Comparison of ENCODE assay signal across 9 mouse cellular contexts in the genomic region with DNA sequence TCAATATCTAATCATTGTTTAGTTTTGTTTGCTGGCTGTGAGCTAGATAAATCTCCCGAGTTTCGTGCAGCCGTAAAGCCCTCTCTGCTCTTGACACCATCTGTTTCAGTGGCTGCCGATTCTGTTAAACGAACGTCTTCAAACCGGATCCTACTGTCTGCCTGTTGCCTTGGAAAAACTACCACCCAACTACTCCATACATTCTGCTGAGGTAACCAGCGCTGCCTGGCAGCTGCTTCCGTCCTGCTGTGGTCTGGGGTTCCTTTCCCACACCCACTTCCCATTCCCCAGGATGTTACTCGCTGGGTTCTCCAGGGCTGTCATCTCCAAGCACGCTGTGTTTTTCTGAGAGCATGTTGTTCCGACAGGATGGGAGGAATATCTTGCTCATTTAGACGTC.
DNase-seq lines count a peak whose midpoint lies in the region; ATAC-seq and TF ChIP-seq lines count a peak whose summit lies in the region.
"Had no signal": no experiment of that assay in that cellular context is flagged by ENCODE, and none has a peak within 500 bp of the region (broad histone marks: within the 10 kb centered on the region; RNA-seq: fewer than 3 reads in every experiment).

No protein-coding gene starts in this region.

- no peak overlapping the region for H3K9ac ChIP-seq in forebrain, postnatal 0 days
- no peak overlapping the region for H3K9ac ChIP-seq in forebrain, embryonic 15.5 days (replicated peaks)
- H3K9ac ChIP-seq in stomach, embryonic 16.5 days (ENCODE audit: low read length) = no peak overlapping the region
- no peak overlapping the region for H3K9ac ChIP-seq in midbrain, embryonic 13.5 days (replicated peaks)

- no peak overlapping the region for H3K4me2 ChIP-seq in forebrain, postnatal 0 days (ENCODE audit: low read depth)
- H3K4me2 ChIP-seq in forebrain, embryonic 15.5 days (replicated peaks) = no peak overlapping the region
- peak overlapping the region; percentile 5 for H3K4me2 ChIP-seq in stomach, embryonic 16.5 days (ENCODE audit: low read depth, low read length)
- no peak overlapping the region for H3K4me2 ChIP-seq in midbrain, embryonic 13.5 days (replicated peaks)

- H3K4me1 ChIP-seq in forebrain, postnatal 0 days (ENCODE audit: insufficient read depth) = no peaks in the 10 kb centered on the region
- 0 out of 2 replicates have a peak, but pooled peaks cover 5% of the 10 kb centered on the region for H3K4me1 ChIP-seq in forebrain, embryonic 15.5 days
- H3K4me1 ChIP-seq in stomach, embryonic 16.5 days (ENCODE audit: control insufficient read depth, insufficient read depth, low read length) = peaks cover 3% of the 10 kb centered on the region; the same call in 1 of the 2 replicates
- H3K4me1 ChIP-seq in midbrain, embryonic 13.5 days (replicated peaks) = no peaks in the 10 kb centered on the region

- no peak for TF ChIP-seq CTCF in forebrain, postnatal 0 days (IDR thresholded peaks at IDR 0.05; ENCODE audit: low read depth)

- H3K4me3 ChIP-seq in forebrain, postnatal 0 days (ENCODE audit: low read depth, low read length) = no peak overlapping the region
- no peak overlapping the region for H3K4me3 ChIP-seq in forebrain, embryonic 15.5 days
- H3K4me3 ChIP-seq in stomach, embryonic 16.5 days (replicated peaks; ENCODE audit: low read length) = no peak overlapping the region
- no peak overlapping the region for H3K4me3 ChIP-seq in midbrain, embryonic 13.5 days (replicated peaks)
- H3K4me3 ChIP-seq: megakaryocyte, embryonic 14.5 days had no signal

- no peaks in the 10 kb centered on the region for H3K36me3 ChIP-seq in forebrain, postnatal 0 days (ENCODE audit: insufficient read depth)
- H3K36me3 ChIP-seq in forebrain, embryonic 15.5 days = no peaks in the 10 kb centered on the region
- no peaks in the 10 kb centered on the region for H3K36me3 ChIP-seq in stomach, embryonic 16.5 days (ENCODE audit: control insufficient read depth, insufficient read depth, low read length)
- H3K36me3 ChIP-seq in midbrain, embryonic 13.5 days = no peaks in the 10 kb centered on the region

- peak; percentile 66 for ATAC-seq in forebrain, postnatal 0 days
- no peak for ATAC-seq in forebrain, embryonic 15.5 days (replicated peaks)
- no peak for ATAC-seq in stomach, embryonic 16.5 days (ENCODE audit: insufficient read depth, low FRiP score)
- no peak for ATAC-seq in midbrain, embryonic 13.5 days

- peak; percentile 56 for DNase-seq in forebrain, postnatal 0 days
- DNase-seq in right cerebral cortex, adult 18-20 months = peak; percentile 12
- DNase-seq in right cerebral cortex, postnatal 14 days = no peak
- peak; percentile 21 for DNase-seq in layer of hippocampus, postnatal 36 days
- no peak for DNase-seq in thymus, postnatal 14 days

- 55% methylated on average over 13 of the region's 13 CpGs for WGBS in forebrain, postnatal 0 days
- 71% methylated on average over 13 of the region's 13 CpGs for WGBS in forebrain, embryonic 15.5 days
- WGBS in stomach, embryonic 16.5 days = 28% methylated on average over 13 of the region's 13 CpGs
- WGBS in midbrain, embryonic 13.5 days = 79% methylated on average over 13 of the region's 13 CpGs

- no peaks in the 10 kb centered on the region for H3K9me3 ChIP-seq in forebrain, postnatal 0 days (ENCODE audit: low read length)
- H3K9me3 ChIP-seq in forebrain, embryonic 15.5 days = no peaks in the 10 kb centered on the region
- H3K9me3 ChIP-seq in stomach, embryonic 16.5 days (replicated peaks; ENCODE audit: control insufficient read depth, low read length) = no peaks in the 10 kb centered on the region
- H3K9me3 ChIP-seq in midbrain, embryonic 13.5 days = no peaks in the 10 kb centered on the region
- H3K9me3 ChIP-seq: megakaryocyte, embryonic 14.5 days had no signal

- H3K27ac ChIP-seq in forebrain, postnatal 0 days (ENCODE audit: low read depth, low read length) = 0 out of 2 replicates have a peak overlapping the region, but pooled peaks have one; percentile 54
- no peak overlapping the region; the same call in 1 of the 2 replicates for H3K27ac ChIP-seq in forebrain, embryonic 15.5 days (replicated peaks)
- H3K27ac ChIP-seq in stomach, embryonic 16.5 days (ENCODE audit: low read length) = no peak overlapping the region
- H3K27ac ChIP-seq in midbrain, embryonic 13.5 days = no peak overlapping the region

- H3K27me3 ChIP-seq in forebrain, postnatal 0 days (ENCODE audit: insufficient read depth, low read length) = no peaks in the 10 kb centered on the region
- no peaks in the 10 kb centered on the region for H3K27me3 ChIP-seq in forebrain, embryonic 15.5 days
- no peaks in the 10 kb centered on the region for H3K27me3 ChIP-seq in stomach, embryonic 16.5 days (ENCODE audit: control insufficient read depth, insufficient read depth, low read length)
- H3K27me3 ChIP-seq in midbrain, embryonic 13.5 days = no peaks in the 10 kb centered on the region
- H3K27me3 ChIP-seq: megakaryocyte, embryonic 14.5 days had no signal

Comparison
In these comparisons a context has a peak if more than half of its experiments do, and no peak if none do; other contexts are left out.
1. DNase-seq: peak in forebrain, postnatal 0 days (single experiment), right cerebral cortex, adult 18-20 months (single experiment) and layer of hippocampus, postnatal 36 days (2 of 2); none in right cerebral cortex, postnatal 14 days (single experiment) and thymus, postnatal 14 days (single experiment).